Mouse (Mus musculus) gastrocnemius, postnatal 36 days (tissue): Measurements from ENCODE around the gene Nat8f2. TPM values are rescaled to one million over a fixed set of nuclear protein-coding genes. Genes with fewer than 3 reads are reported as not detected.
"Not testable (repeated sequence)": the region's sequence is repeated elsewhere in the genome, so short reads cannot be mapped to it uniquely, and the experiment has no call there.

Experiments
- DNase-seq, 2 experiments: peaks; one replicate each; pipeline ENCODE4 v3.0.0; 2022
- intact Hi-C: fragments of 180-260 bp; cut with DNase I; formaldehyde crosslinking; loops from one replicate; pipeline ENCODE4 v1.15.1; 2025
- total RNA-seq, 2 experiments: library from RNA; stranded (reverse); gene quantifications; 2 replicates each; pipeline ENCODE4 v1.2.3; 2021

The Nat8f2 gene
- total RNA-seq, 2 experiments from 2014 or later = not detected

- intact Hi-C loops, DNase-seq: not testable (repeated sequence)
Measured at GRCm38 (mm10) chr6:85866166-85866565, 2.8 kb downstream of the Nat8f2 start.

GRCm38 (mm10) chr6:85864900-85865639 is 3.9 kb downstream of the Nat8f2 start:
- intact Hi-C loops, DNase-seq: not testable (repeated sequence)

GRCm38 (mm10) chr6:85863840-85864239 is 5.1 kb downstream of the Nat8f2 start:
- intact Hi-C loops = no loop called here
- no peak for DNase-seq

GRCm38 (mm10) chr6:85863136-85863535 is 5.8 kb downstream of the Nat8f2 start:
- intact Hi-C loops = no loop called here
- DNase-seq = no peak

GRCm38 (mm10) chr6:85862565-85862964 is 6.4 kb downstream of the Nat8f2 start:
- DNase-seq = no peak
- intact Hi-C loops = no loop called here

- intact Hi-C loops = no loop called here
- DNase-seq = no peak
Measured at GRCm38 (mm10) chr6:85861247-85861646, 7.7 kb downstream of the Nat8f2 start.

- peak; percentile 30 to 36 for DNase-seq
- intact Hi-C loops = no loop called here
Measured at GRCm38 (mm10) chr6:85856194-85856678, 12.7 kb downstream of the Nat8f2 start.

GRCm38 (mm10) chr6:85853481-85853880 is 15.5 kb downstream of the Nat8f2 start:
- intact Hi-C loops = no loop called here
- DNase-seq = no peak

GRCm38 (mm10) chr6:85851062-85851773 is 17.7 kb downstream of the Nat8f2 start:
- DNase-seq = no peak
- intact Hi-C loops = no loop called here

- DNase-seq = no peak
- intact Hi-C loops = no loop called here
Measured at GRCm38 (mm10) chr6:85849240-85849639, 19.7 kb downstream of the Nat8f2 start.

- DNase-seq = no peak
- intact Hi-C loops = no loop called here
Measured at GRCm38 (mm10) chr6:85848140-85848539, 20.8 kb downstream of the Nat8f2 start.

- intact Hi-C loops = no loop called here
- DNase-seq = no peak
Measured at GRCm38 (mm10) chr6:85846921-85847320, 22.0 kb downstream of the Nat8f2 start.

GRCm38 (mm10) chr6:85843677-85844458 is 25.1 kb downstream of the Nat8f2 start:
- intact Hi-C loops, DNase-seq: not testable (repeated sequence)

- no peak for DNase-seq
- intact Hi-C loops = loop anchor here (5.0 to 10.0 kb wide), 2 partner anchors 52 to 165 kb away; no protein-coding TSS in a partner anchor
Measured at GRCm38 (mm10) chr6:85839982-85840381, 29.0 kb downstream of the Nat8f2 start.

GRCm38 (mm10) chr6:85838674-85839073 is 30.3 kb downstream of the Nat8f2 start:
- intact Hi-C loops = loop anchor here (5.0 to 10.0 kb wide), 2 partner anchors 54 to 166 kb away; no protein-coding TSS in a partner anchor
- no peak for DNase-seq

GRCm38 (mm10) chr6:85837307-85837706 is 31.7 kb downstream of the Nat8f2 start:
- not testable (repeated sequence) for DNase-seq
- intact Hi-C loops = loop anchor here (5.0 to 10.0 kb wide), 2 partner anchors 55 to 167 kb away; no protein-coding TSS in a partner anchor

GRCm38 (mm10) chr6:85836827-85837226 is 32.1 kb downstream of the Nat8f2 start:
- intact Hi-C loops = loop anchor here (5.0 to 10.0 kb wide), 2 partner anchors 55 to 168 kb away; no protein-coding TSS in a partner anchor
- DNase-seq = peak; percentile 47 to 51

GRCm38 (mm10) chr6:85836098-85836497 is 32.9 kb downstream of the Nat8f2 start:
- DNase-seq = not testable (repeated sequence)
- intact Hi-C loops = loop anchor here (5.0 to 10.0 kb wide), 2 partner anchors 56 to 169 kb away; no protein-coding TSS in a partner anchor

GRCm38 (mm10) chr6:85835104-85835503 is 33.9 kb downstream of the Nat8f2 start:
- not testable (repeated sequence) for DNase-seq
- intact Hi-C loops = loop anchor here (5.0 to 10.0 kb wide), 2 partner anchors 57 to 170 kb away; no protein-coding TSS in a partner anchor

- intact Hi-C loops = loop anchor here (5.0 to 10.0 kb wide), 3 partner anchors 58 to 170 kb away; partner anchors contain the start of gene Nat8f4
Measured at GRCm38 (mm10) chr6:85834504-85835100, 34.4 kb downstream of the Nat8f2 start.

More at GRCm38 (mm10) chr6:85834504-85835100, 34.4 kb downstream of the Nat8f2 start:
- DNase-seq = not testable (repeated sequence)
